Mouse (Mus musculus) B cell, adult 67 days (primary cell): ENCODE data around the gene Clpp. TPM values are rescaled to one million over a fixed set of nuclear protein-coding genes. Genes with fewer than 3 reads are reported as not detected.

Source experiments
- total RNA-seq, 2 experiments: library from RNA; stranded (reverse); gene quantifications; 4 replicates each; pipeline ENCODE4 v1.2.4; 2023

Clpp gene
- total RNA-seq: 10 to 100 TPM; 34.6 to 38.3 TPM

DNA sequence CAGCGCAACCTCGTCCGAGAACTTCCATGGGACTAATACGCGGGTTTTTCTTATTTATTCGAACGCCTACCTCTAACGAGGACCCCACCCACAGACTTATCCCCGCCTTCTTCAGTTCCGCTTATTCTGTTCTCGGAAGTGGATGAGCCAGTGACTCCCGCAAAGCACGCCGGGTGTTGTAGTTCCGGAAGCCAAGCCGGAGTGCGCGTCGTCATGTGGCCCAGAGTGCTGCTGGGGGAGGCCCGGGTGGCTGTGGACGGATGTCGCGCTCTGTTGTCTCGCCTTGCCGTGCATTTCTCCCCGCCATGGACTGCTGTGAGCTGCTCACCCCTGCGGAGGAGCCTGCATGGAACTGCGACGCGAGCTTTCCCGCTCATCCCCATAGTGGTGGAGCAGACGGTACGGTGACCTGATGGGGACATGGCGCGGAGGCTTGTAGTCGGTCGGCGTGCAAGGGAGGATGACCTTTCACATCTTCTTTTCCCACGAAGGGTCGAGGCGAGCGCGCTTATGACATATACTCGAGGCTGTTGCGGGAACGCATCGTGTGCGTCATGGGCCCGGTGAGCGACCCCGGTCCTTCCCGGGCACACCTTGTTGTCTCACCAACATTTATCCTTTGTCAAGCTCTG, at the start of gene Clpp:
Clpp (plus strand) TSS at position 191 of the 632 bp plus-strand sequence.

GRCm38 (mm10) chr17:56982013-56982412, 8.1 kb upstream of the Clpp start, which contains the start of gene Acer1:
Acer1 (minus strand) TSS chr17:56982126.

DNA sequence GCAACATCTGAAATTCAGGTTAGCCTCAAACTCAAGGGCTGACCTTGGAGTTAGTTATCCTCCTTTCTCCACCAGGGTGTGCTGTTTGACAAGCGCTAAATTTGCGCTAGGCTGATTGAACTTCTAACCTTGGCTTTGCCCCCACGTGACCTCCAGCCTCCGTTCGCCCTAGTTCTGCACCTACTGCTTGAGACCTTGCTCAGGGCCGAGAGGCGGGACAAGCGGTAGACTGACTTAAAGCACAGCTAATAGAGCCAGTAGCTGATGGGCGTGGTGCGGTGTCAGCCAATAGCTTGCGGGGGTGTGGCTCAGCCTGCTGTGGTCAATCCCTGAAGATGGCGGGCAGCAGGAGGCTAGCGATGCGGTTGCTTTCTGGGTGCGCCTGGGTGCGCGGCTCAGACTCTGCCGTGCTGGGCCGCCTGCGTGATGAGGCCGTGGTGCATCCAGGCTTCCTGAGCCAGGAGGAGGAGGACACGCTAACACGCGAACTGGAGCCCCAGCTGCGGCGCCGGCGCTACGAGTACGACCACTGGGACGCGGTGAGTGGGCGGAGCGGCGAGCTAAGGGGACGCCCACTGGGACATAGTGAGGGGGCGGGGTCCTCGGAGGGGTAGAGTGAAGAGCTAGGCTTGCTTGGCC, 7.0 kb downstream of the Clpp start, which contains the start of gene Alkbh7:
Alkbh7 (plus strand) TSS at position 311 of the 639 bp plus-strand sequence.

GRCm38 (mm10) chr17:56999968-57000609, 10.0 kb downstream of the Clpp start, which contains the start of gene Pspn:
Pspn (minus strand) TSS chr17:57000018.

GRCm38 (mm10) chr17:57011236-57012141, 21.4 kb downstream of the Clpp start, which contains the start of the genes Gtf2f1 and Gm17949:
Gtf2f1 (minus strand) TSS chr17:57011288.
Gm17949 (plus strand) TSS chr17:57011469.

DNA sequence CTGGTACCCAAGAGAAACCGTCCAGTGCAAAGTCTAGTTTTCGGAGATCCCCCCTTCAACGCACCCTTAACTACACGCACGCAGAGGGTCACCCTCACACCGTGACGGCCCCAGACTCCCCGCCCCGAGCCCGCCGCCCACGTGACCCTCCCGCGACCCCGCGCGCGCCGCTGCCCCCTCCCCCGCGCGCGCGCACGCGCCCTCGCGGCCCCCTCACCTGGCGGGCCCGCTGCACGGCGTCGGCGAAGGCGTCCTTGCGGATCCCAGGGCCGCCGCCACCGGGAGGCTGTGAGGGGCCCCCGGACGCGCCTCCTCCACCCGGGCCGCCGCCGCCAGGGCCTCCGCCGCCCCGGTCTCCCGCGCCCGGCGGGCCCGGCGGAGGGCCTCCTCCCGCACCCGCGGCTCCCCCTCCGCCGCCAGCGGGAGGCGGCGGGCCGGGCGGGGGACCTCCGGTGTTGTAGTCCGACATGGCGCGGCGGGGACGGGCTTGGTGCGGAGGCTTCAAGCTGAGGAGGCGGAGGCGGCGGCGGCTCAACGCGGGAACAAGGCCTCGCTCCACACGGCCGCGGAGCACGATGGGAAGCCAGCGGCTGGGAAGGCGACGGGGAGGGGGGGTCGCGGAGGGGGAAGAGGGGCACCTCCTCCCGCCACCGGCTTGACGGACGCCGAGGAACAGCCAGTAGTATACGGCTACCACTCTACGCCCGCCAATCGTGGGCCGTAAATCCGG, 41.0 kb downstream of the Clpp start, which contains the start of gene Khsrp:
Khsrp (minus strand) TSS at position 592 of the 730 bp plus-strand sequence.

DNA sequence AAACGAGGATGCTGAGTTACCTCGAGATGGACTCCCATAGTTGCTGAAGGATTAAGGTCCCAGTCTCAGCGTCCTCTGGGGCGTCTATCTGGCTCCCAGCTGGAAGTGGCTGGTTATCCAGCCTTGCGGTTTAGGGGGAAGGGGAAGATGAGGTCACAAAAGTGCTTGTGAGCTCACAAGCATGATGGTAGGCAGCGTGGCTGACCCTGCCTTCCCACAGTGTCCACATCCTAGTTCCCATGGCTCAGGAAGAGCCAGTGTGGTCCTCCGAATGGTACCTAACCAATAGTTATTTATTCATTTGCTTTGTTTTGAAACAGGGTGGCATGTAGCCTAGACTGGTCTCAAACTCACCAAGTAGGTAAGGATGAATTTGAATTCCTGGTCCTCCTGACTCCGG, 51.4 kb downstream of the Clpp start, which contains the start of gene Slc25a41:
Slc25a41 (minus strand) TSS at position 101 of the 400 bp plus-strand sequence.

Other genes with a start within 250 kb of the Clpp start
- not detected for gene Nrtn, start 232.8 kb upstream of the Clpp start, total RNA-seq
- 10 to 100 TPM; 83.2 to 86.6 TPM for gene Dus3l, start 225.5 kb upstream of the Clpp start, total RNA-seq
- 1 to 10 TPM in 1 of 2 experiments, under 1 TPM in 1; 0.65 to 1.7 TPM for gene Prr22, start 220.1 kb upstream of the Clpp start, total RNA-seq
- gene Rfx2, start 159.3 kb upstream of the Clpp start, total RNA-seq: 10 to 100 TPM in 1 of 2 experiments, 1 to 10 TPM in 1; 7.3 to 12.0 TPM
- not detected for gene Acsbg2, start 115.9 kb upstream of the Clpp start, total RNA-seq
- not detected for gene 1700061G19Rik, start 114.8 kb upstream of the Clpp start, total RNA-seq
- 10 to 100 TPM; 37.1 to 41.8 TPM for gene Mllt1, start 54.9 kb upstream of the Clpp start, total RNA-seq
- not detected for gene Acer1, start 8.2 kb upstream of the Clpp start, total RNA-seq
- gene Alkbh7, start 7.0 kb downstream of the Clpp start, total RNA-seq: 10 to 100 TPM; 15.6 to 22.2 TPM
- not detected for gene Pspn, start 9.7 kb downstream of the Clpp start, total RNA-seq
- gene Gtf2f1, start 21.0 kb downstream of the Clpp start, total RNA-seq: 10 to 100 TPM; 45.6 to 53.8 TPM
- not detected for gene Gm17949, start 21.2 kb downstream of the Clpp start, total RNA-seq
- 100 to 1,000 TPM; 141 to 144 TPM for gene Khsrp, start 41.2 kb downstream of the Clpp start, total RNA-seq
- not detected for gene Slc25a41, start 51.3 kb downstream of the Clpp start, total RNA-seq
- gene Crb3, start 68.8 kb downstream of the Clpp start, total RNA-seq: 10 to 100 TPM; 13.3 to 14.6 TPM
- 10 to 100 TPM; 20.6 to 25.6 TPM for gene Slc25a23, start 69.6 kb downstream of the Clpp start, total RNA-seq
- 100 to 1,000 TPM; 181 to 207 TPM for gene Dennd1c, start 88.2 kb downstream of the Clpp start, total RNA-seq
- under 1 TPM; 0.46 to 0.50 TPM for gene Tubb4a, start 97.5 kb downstream of the Clpp start, total RNA-seq
- gene Tnfsf9, start 115.0 kb downstream of the Clpp start, total RNA-seq: under 1 TPM; 0.55 to 0.89 TPM
- not detected for gene Cd70, start 159.5 kb downstream of the Clpp start, total RNA-seq
- under 1 TPM in 1 of 2 experiments, not detected in 1; 0.39 TPM for gene Tnfsf14, start 203.9 kb downstream of the Clpp start, total RNA-seq
- 1 to 10 TPM in 1 of 2 experiments, under 1 TPM in 1; 0.59 to 1.2 TPM for gene C3, start 237.8 kb downstream of the Clpp start, total RNA-seq